Mouse (Mus musculus) intestine, postnatal 0 days (tissue): ENCODE measurements around the gene Clec4d. TPM values are rescaled to one million over a fixed set of nuclear protein-coding genes. Genes with fewer than 3 reads are reported as not detected.

ENCODE experiments used
- ATAC-seq: fragments of 200-750 bp; cut with Nextera tagmentation; 2 replicates; pipeline ENCODE4 v1.8.0; 2017; ENCODE audit warnings: mild to moderate bottlenecking, moderate TSS enrichment, moderate library complexity
- H3K27ac ChIP-seq: fragments of 300-500 bp; sonication (generic); 2 replicates; pipeline ENCODE4 v1.5.1; 2014; ENCODE audit warnings: mild to moderate bottlenecking, low read depth, low read length, moderate library complexity
- H3K27me3 ChIP-seq: fragments of 300-500 bp; sonication (generic); replicated peaks from 2 replicates; pipeline ENCODE4 v1.6.1; 2014; ENCODE audit warnings: low read length, mixed read lengths; ENCODE audit not compliant: control insufficient read depth, insufficient read depth
- H3K36me3 ChIP-seq: fragments of 300-500 bp; sonication (generic); 2 replicates; pipeline ENCODE4 v1.6.1; 2014; ENCODE audit warnings: mild to moderate bottlenecking, moderate library complexity; ENCODE audit not compliant: control insufficient read depth, insufficient read depth
- H3K4me1 ChIP-seq: fragments of 300-500 bp; sonication (generic); replicated peaks from 2 replicates; pipeline ENCODE4 v1.6.1; 2014; ENCODE audit warnings: antibody characterized with exemption, low read length, mixed read lengths; ENCODE audit not compliant: control insufficient read depth, insufficient read depth
- H3K4me2 ChIP-seq: fragments of 300-500 bp; sonication (generic); replicated peaks from 2 replicates; pipeline ENCODE4 v1.6.1; 2014; ENCODE audit warnings: low read depth, mild to moderate bottlenecking, moderate library complexity
- H3K4me3 ChIP-seq: fragments of 300-500 bp; sonication (generic); 2 replicates; pipeline ENCODE4 v1.5.1; 2014; ENCODE audit warnings: low read depth, low read length
- H3K9ac ChIP-seq: fragments of 300-500 bp; sonication (generic); 2 replicates; pipeline ENCODE4 v1.6.1; 2014; ENCODE audit warnings: mild to moderate bottlenecking, low read depth, low read length
- H3K9me3 ChIP-seq: fragments of 300-500 bp; sonication (generic); 2 replicates; pipeline ENCODE4 v1.6.1; 2016; ENCODE audit warnings: mixed run types; ENCODE audit not compliant: control insufficient read depth
- CTCF ChIP-seq: sonication (generic); IDR thresholded peaks from 2 replicates; pipeline ENCODE4 v1.5.1; 2016; ENCODE audit warnings: low read depth, mild to moderate bottlenecking, control low read depth, antibody characterized with exemption, moderate library complexity
- WGBS: fragments of 180-500 bp; shearing (Covaris S2); extraction: QIAGEN DNeasy Blood & Tissue Kit; methylation state at CpG from one replicate; pipeline ENCODE4 v1.1.7; 2014; 5-methylcytosine and 5-hydroxymethylcytosine counted together
- polyA plus RNA-seq: library from polyadenylated mRNA; unstranded; fragments of >200 nt; fragmentation: Nextera tagmentation; extraction: Ambion mirVana; gene quantifications from 2 replicates; pipeline ENCODE4 v1.2.1, GENCODE M21; 2015

The Clec4d gene
- polyA plus RNA-seq, 1 experiment from 2014 or later: 0.31 TPM

DNA sequence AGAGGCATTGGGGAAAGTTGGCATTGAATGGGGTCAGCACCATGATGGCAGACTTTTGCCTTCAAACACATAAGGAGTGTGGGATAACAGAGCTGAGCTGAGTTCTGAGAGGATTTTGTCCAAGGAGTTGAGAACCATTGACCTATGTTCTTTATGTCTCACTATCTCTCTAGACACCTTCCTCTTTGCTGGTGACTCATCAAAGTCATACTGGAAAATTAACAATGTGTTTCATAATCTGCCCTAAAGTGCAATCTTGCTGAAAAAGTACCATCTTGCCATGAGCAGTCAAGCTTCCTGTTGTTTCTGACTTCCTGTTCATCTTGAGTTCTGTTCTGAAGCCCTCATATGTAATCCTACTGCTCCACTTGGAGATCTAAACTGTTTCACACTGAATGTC, 9.2 kb upstream of the Clec4d start:
- H3K27ac ChIP-seq: no peak overlapping the region
- no peak for TF ChIP-seq CTCF
- no peaks in the 10 kb centered on the region for H3K27me3 ChIP-seq
- H3K4me1 ChIP-seq: no peaks in the 10 kb centered on the region
- no peak overlapping the region for H3K9ac ChIP-seq
- H3K4me2 ChIP-seq: no peak overlapping the region
- no peak overlapping the region for H3K4me3 ChIP-seq
- no peaks in the 10 kb centered on the region for H3K36me3 ChIP-seq
- no peak for ATAC-seq
- H3K9me3 ChIP-seq: no peaks in the 10 kb centered on the region

DNA sequence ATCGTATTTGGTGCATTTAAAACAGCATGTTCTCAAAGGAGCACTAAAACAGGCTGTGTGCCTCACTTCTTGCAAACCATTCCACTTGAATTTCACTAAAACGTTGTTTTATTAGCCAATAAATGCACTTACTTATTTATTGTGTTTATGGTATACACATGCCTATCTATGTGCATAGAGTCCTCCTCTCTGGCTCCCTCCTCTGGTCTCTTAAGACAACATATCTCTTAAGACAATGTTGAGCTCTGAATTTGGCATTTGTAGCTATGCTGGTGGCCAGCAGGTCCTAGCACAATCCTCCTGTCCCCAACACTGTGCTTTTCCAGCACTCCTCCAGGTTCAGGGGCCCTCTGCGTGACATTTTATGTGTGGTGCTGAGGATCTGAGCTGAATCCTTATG, 3.0 kb upstream of the Clec4d start:
- Histone ChIP-seq H3K4me3 (no peak overlapping the region), H3K27me3 (no peaks in the 10 kb centered on the region), H3K9ac (no peak overlapping the region), H3K4me2 (no peak overlapping the region), H3K4me1 (no peaks in the 10 kb centered on the region), H3K36me3 (no peaks in the 10 kb centered on the region), H3K27ac (no peak overlapping the region), H3K9me3 (no peaks in the 10 kb centered on the region)
- TF ChIP-seq CTCF: 0 out of 2 replicates have a peak, but pooled peaks have one; percentile 8
- WGBS: 77% methylated on average over 3 of the region's 3 CpGs
- ATAC-seq: no peak

DNA sequence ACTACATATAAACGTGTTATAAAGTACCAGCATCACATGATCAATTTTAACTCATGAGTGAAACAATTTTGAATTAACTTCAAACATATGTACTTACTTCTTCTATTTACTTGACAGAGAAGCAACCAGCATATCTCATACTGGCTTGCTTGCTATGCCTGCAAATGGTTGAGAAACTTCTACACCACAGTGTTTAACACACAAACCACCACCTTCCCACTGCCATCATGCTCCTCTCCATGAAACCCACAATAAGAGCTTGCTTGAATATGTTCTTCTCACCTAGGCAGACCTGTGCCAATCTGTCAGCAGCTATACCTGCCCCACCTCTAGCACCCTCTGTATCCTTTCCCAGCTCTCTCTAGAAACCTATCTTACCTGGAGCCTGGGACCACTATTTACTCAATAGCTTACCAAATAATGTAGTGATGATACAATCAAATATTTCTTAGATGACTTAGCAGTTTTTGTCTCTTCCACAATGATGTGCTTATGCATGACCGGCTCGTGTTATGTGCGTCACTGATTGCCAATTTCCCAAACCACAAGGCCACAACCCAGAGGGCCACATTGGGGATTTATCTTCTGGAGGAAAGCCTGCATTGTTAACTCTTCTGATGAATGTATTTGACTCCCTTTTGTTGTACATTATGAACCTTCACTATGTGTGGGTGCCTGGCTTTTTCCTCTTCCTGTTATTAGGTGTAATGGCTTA, 1.9 kb upstream of the Clec4d start:
- Histone ChIP-seq H3K27ac (no peak overlapping the region), H3K4me3 (no peak overlapping the region), H3K4me2 (no peak overlapping the region), H3K4me1 (no peaks in the 10 kb centered on the region), H3K36me3 (no peaks in the 10 kb centered on the region), H3K9me3 (no peaks in the 10 kb centered on the region), H3K9ac (no peak overlapping the region), H3K27me3 (no peaks in the 10 kb centered on the region)
- TF ChIP-seq CTCF: no peak
- 80% methylated on average over 4 of the region's 4 CpGs for WGBS
- ATAC-seq: no peak

DNA sequence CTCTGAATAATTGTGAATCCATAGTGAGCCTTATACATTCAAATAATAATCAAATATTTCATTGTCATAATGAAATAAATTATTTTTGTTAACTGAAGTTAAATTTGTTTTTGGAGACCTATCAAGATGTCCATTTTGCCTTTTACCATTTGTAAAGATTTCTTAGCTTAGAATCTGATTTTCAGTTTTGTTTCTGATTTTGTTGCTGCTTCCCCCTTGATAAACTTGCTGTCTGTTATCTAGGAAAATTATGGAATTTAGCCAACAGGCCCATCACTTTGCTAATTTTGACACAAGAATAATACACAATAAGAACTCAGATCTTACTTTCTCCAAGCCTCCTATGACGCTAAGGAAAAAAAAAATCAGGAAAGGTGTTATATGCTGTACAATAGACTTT, 1.0 kb upstream of the Clec4d start:
- WGBS: 91% methylated on average over 1 of the region's 1 CpGs
- H3K27ac ChIP-seq: no peak overlapping the region
- no peak for TF ChIP-seq CTCF
- no peaks in the 10 kb centered on the region for H3K27me3 ChIP-seq
- no peak overlapping the region for H3K4me3 ChIP-seq
- H3K9me3 ChIP-seq: no peaks in the 10 kb centered on the region
- H3K9ac ChIP-seq: no peak overlapping the region
- H3K4me2 ChIP-seq: no peak overlapping the region
- no peaks in the 10 kb centered on the region for H3K4me1 ChIP-seq
- no peak for ATAC-seq
- no peaks in the 10 kb centered on the region for H3K36me3 ChIP-seq

DNA sequence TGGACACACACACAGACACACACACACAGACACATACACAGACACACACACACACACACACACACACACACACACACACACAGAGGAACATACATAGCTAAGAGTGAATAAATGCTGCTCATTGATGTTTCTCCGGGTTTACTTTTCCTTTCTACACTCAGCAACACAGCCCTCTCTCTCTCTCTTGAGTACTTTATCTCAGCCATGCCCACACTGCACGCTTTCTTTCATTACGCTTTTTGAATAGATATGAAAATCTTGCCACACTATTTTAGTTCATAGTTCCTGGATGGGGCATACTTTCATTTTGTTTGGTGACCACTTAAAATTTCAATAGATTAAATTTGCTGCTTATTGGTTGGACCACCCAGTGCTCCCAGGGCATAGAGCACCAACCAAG, 2.3 kb downstream of the Clec4d start:
- H3K27me3 ChIP-seq: no peaks in the 10 kb centered on the region
- 86% methylated on average over 3 of the region's 3 CpGs for WGBS
- no peak for ATAC-seq

DNA sequence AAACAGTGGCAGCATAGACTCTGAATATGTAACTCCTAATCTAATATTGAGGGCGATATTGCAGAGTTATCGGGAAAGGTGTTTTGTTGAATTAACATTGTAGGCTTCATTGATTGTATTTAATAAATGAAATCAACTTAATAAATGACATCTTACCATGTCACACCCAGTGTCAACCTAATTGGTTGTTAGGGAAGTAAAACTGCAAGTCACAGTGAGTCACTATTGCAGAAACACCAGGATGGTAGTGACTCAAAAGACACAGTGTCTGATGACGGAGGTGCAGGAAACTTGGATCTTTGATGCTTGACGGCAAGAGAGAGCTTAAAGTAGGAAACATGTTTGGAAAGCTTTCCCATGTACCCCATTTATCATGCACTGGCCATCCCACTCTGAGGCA, 3.9 kb downstream of the Clec4d start:
- Histone ChIP-seq H3K4me3 (no peak overlapping the region), H3K4me2 (no peak overlapping the region), H3K27ac (no peak overlapping the region), H3K27me3 (no peaks in the 10 kb centered on the region), H3K9ac (no peak overlapping the region), H3K36me3 (no peaks in the 10 kb centered on the region), H3K9me3 (no peaks in the 10 kb centered on the region), H3K4me1 (no peaks in the 10 kb centered on the region)
- 89% methylated on average over 4 of the region's 4 CpGs for WGBS
- TF ChIP-seq CTCF: no peak
- ATAC-seq: no peak

More for the DNA sequence above, 2.3 kb downstream of the Clec4d start:
- H3K4me2 ChIP-seq: no peak overlapping the region
- TF ChIP-seq CTCF: no peak
- no peak overlapping the region for H3K9ac ChIP-seq
- no peaks in the 10 kb centered on the region for H3K9me3 ChIP-seq
- H3K36me3 ChIP-seq: no peaks in the 10 kb centered on the region
- H3K27ac ChIP-seq: no peak overlapping the region
- no peak overlapping the region for H3K4me3 ChIP-seq
- H3K4me1 ChIP-seq: no peaks in the 10 kb centered on the region
